Mouse (Mus musculus): Measurements from ENCODE around the gene Desi2.
"Not testable (repeated sequence)": the region's sequence is repeated elsewhere in the genome, so short reads cannot be mapped to it uniquely, and the experiment has no call there.

The Desi2 gene

DNA sequence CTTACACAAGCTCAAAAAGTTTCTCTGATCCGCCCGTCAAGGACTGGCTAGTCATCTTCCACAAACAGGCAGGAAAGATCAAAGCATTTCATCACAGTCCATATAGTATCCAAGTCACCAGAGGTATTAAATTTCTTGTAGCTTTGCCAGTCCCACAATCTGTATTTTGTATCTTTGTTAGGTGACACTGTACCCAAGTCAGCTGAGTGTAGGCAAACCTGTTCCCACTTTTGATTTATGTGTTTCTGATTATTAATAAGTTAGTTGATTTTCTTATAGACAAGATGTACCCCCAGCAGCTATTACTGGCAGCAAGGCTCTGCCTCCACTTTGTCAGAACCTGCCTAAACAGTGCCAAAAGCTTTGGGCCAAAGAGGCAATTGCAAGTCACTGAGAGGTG lies 71.6 kb downstream of the Desi2 start:
- no peak for DNase-seq (ENCODE audit: extremely low spot score, low spot score)

DNA sequence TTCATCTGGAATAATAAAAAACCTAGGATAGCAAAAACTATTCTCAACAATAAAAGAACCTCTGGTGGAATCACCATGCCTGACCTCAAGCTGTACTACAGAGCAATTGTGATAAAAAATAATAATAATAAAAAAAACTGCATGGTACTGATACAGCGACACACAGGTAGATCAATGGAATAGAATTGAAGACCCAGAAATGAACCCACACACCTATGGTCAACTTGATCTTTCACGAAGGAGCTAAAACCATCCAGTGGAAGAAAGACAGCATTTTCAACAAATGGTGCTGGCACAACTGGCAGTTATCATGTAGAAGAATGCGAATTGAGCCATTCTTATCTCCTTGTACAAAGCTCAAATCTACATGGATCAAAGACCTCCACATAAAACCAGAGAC lies 78.2 kb downstream of the Desi2 start:
- DNase-seq (ENCODE audit: extremely low spot score, low spot score) = not testable (repeated sequence)

DNA sequence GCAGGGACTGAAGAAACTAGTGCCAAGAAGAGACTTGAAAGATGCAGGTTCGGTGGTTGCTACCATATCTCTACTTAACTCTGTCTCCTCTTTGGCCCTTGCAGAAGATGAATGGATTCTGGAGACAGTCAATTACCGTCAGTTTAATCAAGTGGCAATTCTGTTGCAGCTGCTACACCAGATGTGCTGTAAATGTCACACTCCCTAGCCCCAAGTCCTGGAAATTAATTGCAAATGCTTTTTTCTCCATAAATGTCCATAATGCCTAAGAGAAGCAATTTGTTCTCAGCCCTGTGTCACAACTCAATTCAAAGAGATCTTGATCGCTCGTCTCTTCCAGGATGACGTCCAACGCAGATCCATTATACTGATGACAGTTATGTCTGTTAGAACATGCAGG lies 83.4 kb downstream of the Desi2 start:
- no peak for DNase-seq (ENCODE audit: extremely low spot score, low spot score)

DNA sequence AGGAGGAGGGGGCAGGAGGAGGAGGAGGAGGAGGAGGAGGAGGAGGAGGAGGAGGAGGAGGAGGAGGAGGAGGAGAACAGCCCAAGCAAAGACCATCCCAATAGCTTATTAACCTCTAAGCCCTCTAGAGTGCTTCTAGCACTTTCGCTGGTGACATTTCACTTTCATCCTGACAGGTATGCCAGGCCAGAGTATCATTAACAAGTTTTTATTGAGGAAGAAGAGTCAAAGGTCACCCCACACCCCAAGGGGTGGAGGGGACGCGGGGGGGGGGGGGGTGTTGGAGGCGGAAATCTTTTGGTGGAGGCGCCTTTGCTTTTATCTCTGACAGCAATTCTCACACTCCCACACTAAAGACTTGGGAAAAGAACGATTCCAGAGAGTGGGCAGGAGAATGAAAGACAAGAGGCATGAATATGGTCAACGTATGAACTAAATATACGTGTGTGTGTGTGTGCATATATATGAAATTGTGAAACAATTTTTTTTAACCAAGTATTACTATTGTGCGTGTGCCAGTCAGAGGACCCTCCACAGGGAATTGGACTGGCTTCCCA lies 88.0 kb downstream of the Desi2 start:
- no peak for DNase-seq (ENCODE audit: extremely low spot score, low spot score)

DNA sequence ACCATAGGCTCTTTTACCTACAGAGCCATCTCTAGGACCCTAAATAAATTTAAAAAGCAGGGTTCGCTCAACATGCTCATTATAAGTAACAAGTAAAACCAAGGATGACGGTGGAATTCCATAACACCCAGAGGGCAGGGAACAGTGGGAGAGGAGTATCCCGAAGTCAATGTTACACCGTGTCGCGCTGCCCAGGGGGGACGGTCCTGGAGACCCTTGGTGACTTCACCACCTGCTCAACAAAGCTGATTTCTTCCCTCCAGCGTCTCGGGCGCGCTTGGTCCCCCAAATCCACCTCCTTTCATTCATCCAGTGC lies 88.5 kb downstream of the Desi2 start:
- DNase-seq (ENCODE audit: extremely low spot score, low spot score) = no peak

DNA sequence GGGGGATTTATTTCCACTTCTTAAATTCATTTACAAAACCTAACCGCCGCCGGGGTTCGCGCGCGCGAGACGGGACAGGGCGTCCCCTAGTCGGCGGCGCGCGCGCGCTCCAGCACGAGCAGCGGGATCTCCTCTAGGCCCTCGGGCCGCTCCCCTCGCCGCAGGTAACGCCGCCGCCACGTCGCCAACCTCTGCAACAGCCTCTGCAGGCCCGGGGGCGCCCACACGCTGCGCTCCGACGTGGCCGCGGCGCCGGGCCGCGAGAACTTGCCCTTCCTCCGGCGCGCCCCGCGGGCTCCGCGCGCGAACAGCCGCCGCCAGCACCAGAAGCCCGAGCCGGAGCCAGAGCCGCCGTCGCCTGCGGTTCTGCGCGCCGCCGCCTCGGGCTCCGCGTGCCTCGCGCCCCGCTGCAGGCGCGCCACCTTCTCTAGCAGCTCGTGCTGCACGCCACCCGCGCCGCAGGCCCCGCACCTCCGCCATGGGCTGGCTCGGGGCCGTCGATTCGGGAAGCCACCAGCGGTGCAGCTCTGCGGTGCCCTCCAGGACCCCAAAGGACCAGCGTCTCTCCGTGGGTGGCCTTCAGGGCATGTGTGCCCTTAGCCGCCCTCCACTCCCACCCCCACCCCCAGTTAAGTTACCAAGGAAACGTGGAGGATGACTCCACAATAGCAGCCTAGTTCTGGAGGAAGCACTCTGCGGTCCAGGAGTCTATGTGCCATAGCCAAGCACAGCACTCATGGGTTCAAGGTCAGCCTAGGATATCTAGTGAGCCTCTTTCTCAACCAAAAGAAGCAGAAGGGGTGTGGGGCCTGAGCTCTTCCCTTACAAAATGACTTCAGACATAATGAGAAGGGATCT lies 89.1 kb downstream of the Desi2 start:
- DNase-seq (ENCODE audit: extremely low spot score, low spot score) = peak; percentile 77

DNA sequence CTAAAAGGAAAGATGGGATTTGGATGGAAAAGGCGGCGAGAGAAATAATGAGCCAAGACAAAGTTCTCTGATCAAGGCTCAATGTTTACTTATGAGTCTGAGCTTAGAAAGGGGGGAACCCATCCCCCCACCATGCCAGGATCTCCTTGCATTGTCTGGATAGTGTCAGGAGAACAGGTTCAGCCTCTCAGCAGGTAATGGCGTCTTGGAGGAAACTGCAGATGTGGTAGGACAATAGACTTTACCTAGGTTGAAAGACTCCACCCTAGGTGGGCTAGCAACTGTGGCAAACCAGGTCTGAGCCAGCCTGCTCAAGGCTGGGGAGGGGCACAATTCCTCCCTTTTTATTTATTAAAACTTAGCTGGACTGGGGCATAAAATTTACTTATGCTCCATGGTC lies 96.1 kb downstream of the Desi2 start:
- DNase-seq (ENCODE audit: extremely low spot score, low spot score) = not testable (repeated sequence)

DNA sequence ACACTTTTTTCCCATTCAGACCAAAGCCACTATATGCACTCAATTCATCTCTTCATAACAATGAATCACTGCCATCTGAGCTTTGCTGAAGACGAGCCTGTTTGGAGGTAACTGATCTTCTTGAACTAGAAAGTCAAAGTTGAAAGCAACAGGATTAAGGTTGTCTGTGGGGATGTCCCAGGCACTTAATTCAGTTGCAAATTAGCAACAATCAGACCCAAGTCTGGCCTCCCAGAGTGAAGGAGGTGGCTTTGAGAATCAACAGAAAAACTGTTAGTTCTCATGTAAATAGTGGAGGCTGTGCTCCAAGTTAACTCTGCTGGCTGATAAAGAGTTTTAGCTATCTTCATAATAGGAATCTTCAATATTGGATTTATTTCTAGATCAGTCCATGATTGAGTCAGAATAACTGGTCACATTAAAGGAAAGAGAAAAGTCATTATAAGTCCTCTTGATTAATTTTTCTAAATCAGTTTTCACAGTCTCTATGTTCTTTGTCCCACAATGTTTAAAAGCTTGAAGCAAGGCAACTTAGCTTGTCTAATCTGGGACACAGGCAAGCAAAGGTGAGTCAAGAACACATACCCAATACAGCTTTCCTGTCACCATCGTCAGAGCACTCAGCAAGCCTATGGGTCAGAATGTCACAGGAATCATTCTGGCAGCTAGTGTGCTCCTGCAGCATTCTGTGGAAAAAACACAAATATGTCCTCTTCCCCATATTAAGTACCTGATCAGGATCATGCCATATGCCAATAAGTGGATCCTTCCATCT lies 96.9 kb downstream of the Desi2 start:
- DNase-seq (ENCODE audit: extremely low spot score, low spot score) = no peak

DNA sequence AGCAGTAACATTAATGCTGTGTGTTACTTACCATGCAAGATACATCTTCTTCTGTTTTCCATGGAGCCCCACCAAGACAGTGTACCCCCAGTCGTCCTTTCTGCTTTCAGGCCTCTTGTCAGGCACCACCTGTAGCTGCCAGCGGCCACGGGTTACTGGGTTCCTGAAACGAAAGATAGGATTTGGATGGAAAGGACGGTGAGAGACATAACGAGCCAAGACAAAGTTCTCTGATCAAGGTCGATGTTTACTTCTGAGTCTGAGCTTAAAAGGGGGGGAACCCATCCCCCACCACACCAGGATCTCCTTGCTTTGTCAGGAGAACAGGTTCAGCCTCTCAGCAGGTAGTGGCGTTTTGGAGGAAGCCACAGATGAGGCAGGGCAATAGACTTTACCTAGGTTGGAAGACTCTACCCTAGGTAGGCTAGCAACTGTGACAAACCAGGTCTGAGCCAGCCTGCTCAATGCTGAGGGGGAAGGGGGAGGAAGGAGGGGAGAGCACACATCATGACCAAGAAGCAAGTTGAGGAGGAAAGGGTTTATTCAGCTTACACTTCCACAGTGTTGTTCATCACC lies 100.5 kb downstream of the Desi2 start:
- DNase-seq (ENCODE audit: extremely low spot score, low spot score) = no peak

DNA sequence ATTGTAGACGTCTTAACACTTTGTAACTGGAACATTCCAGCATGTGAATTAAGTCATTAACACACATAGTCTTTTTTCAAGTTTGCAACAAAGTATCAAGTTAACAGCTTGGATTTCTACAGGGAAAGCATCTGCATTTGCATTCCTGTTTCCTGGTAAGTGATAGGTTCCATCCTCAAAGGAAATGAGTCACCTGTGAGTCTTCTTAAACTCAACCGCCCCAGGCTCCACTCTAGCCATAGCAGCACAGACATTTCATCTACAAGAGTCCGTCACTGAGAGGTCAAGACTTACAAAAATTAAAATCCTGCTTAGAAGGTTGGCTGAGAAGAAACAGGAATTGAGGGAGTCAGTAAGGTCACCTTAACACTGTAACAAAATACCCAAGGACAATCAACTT lies 104.5 kb downstream of the Desi2 start:
- no peak for DNase-seq (ENCODE audit: extremely low spot score, low spot score)

DNA sequence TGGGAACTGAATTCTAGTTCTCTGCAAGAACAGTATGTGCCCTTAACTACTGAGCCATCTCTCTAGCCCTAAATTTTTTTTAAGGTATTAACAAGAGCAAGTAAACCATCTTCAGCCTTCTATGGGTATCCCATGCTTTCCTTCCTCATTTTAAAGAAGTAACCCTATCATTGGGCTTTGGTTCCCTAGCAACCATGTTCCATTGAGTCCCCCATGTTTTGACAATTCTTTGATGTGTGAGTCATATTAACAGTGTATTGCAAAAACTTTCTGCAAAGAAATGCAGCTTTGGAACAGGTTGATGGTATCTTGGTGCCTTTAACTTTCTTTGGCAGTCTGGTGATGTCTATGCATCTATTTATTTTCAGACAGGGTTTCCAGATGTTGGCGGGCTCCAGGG lies 106.8 kb downstream of the Desi2 start:
- DNase-seq (ENCODE audit: extremely low spot score, low spot score) = no peak

DNA sequence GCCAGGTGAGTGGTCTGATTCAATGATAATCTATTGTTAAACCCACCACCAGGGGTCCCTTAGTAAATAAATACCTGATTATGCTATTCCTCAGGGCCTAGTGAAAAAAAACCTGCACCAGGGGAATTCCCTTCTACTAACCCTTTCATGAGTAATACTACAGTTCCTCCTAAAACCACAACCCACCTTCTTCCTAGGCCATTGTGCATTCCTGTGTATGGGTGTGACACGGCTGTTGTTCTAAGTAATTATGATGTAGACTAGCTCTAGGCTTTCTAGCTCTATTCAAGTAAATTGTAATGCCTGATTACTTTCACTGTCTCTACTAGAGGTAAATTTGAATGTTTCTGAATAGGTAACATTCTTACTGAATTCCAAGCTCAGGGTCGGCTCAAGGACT lies 114.0 kb downstream of the Desi2 start:
- DNase-seq (ENCODE audit: extremely low spot score, low spot score) = not testable (repeated sequence)

DNA sequence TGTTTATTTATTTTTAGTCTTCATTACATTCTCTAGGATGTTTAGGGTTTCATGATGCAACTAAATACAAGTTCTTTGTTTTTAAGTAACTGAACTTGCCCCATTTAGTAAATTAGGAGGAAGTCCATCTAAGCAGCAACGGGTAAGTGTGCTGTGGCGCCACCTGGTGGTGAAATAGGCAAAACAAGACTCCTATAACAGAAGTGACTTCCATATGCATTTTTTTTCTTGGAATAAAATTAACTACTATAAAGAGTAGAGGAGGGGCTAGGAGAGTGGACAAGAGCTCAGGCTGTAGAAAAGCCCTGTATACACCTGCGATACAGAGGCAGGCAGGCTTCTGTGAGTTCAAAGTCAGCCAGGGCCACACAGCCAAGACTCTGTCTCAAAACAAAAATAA lies 116.2 kb downstream of the Desi2 start:
- peak; percentile 68 for DNase-seq (ENCODE audit: extremely low spot score, low spot score)
